Mouse (Mus musculus) G1E (cell line): ENCODE data around the gene Phykpl.

Experiments used
- CTCF ChIP-seq: IDR thresholded peaks from 2 replicates; pipeline ENCODE4 v1.5.1; 2012; ENCODE audit warnings: low read depth, low read length, inconsistent platforms, mixed read lengths
- GATA1 ChIP-seq: IDR thresholded peaks from 2 replicates; pipeline ENCODE4 v1.6.1; 2012; ENCODE audit warnings: borderline replicate concordance, low read length, inconsistent platforms, mixed read lengths

DNA sequence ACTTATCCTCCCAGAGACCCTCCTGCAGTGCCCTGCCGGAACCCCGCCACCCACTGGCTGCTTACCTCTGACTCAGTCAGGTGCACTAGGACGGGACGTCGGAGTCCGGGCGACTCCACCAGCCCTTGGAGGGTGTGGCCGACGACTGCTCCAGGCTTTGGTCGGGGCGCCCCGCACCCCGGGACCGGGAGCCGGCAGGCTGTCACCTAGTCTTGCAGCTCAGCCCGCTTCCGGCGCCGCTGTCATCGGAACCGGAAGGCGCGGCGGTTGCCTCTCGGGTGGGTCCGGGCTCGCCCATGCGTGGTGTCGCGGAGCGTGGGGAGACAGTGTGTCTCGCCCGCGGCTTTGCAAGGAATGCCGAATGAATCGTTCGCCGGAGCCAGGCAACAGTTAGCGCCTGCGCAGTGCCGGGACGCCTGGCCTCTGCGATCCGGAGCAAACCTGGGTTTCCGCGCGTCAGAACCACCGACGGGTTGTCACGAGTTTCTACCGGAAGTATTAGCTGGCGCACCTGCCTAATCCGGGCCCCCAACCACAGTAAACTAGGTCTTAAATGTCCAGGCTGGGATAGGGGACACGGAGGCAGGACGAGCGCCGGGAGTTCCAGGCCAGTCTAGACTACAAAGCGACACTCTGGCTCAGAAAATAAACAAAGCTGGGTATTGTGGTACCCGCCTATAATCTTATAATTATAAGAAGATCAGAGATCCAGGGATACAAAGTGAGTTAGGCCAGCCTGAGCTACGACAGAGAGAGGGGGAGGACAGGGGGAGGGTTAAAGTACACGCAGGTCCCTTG lies 51.2 kb downstream of the Phykpl start, which contains the start of gene Rmnd5b:
- TF ChIP-seq CTCF (no peak), GATA1 (no peak)
